Mouse (Mus musculus) embryonic facial prominence, embryonic 11.5 days (tissue): ENCODE measurements around the gene Hmgn3. TPM values are rescaled to one million over a fixed set of nuclear protein-coding genes. Genes with fewer than 3 reads are reported as not detected.

Source experiments
- ATAC-seq: fragments of 200-750 bp; cut with Nextera tagmentation; replicated peaks from 2 replicates; pipeline ENCODE4 v1.8.0; 2017; ENCODE audit warnings: low read depth; ENCODE audit not compliant: insufficient number of reproducible peaks, low FRiP score, low TSS enrichment
- DNase-seq: peaks from one replicate; pipeline ENCODE4 v3.0.0-alpha.2; 2015; ENCODE audit warnings: low spot score
- H3K27ac ChIP-seq: fragments of 300-500 bp; sonication (generic); replicated peaks from 2 replicates; pipeline ENCODE4 v1.5.1; 2014; ENCODE audit warnings: mild to moderate bottlenecking, low read depth, low read length, control low read depth
- H3K27me3 ChIP-seq: fragments of 300-500 bp; sonication (generic); 2 replicates; pipeline ENCODE4 v1.6.1; 2014; ENCODE audit warnings: mild to moderate bottlenecking, low read length, moderate library complexity, mixed read lengths; ENCODE audit not compliant: control insufficient read depth, insufficient read depth
- H3K36me3 ChIP-seq: fragments of 300-500 bp; sonication (generic); replicated peaks from 2 replicates; pipeline ENCODE4 v1.6.1; 2014; ENCODE audit warnings: low read depth, mild to moderate bottlenecking, low read length, moderate library complexity, mixed read lengths; ENCODE audit not compliant: control insufficient read depth, insufficient read depth
- H3K4me1 ChIP-seq: fragments of 300-500 bp; sonication (generic); 2 replicates; pipeline ENCODE4 v1.6.1; 2014; ENCODE audit warnings: low read length, mixed read lengths; ENCODE audit not compliant: control insufficient read depth, insufficient read depth
- H3K4me2 ChIP-seq: fragments of 300-500 bp; sonication (generic); 2 replicates; pipeline ENCODE4 v1.6.1; 2014; ENCODE audit warnings: low read depth, mild to moderate bottlenecking, control low read depth, low read length, moderate library complexity
- H3K4me3 ChIP-seq: fragments of 300-500 bp; sonication (generic); 2 replicates; pipeline ENCODE4 v1.5.1; 2014; ENCODE audit warnings: low read depth, low read length, control low read depth
- H3K9ac ChIP-seq: fragments of 300-500 bp; sonication (generic); replicated peaks from 2 replicates; pipeline ENCODE4 v1.6.1; 2014; ENCODE audit warnings: mild to moderate bottlenecking, control low read depth, low read length
- H3K9me3 ChIP-seq: fragments of 300-500 bp; sonication (generic); replicated peaks from 2 replicates; pipeline ENCODE4 v1.6.1; 2016; ENCODE audit warnings: mild to moderate bottlenecking, low read length, inconsistent platforms, mixed read lengths; ENCODE audit not compliant: control insufficient read depth
- WGBS: fragments of 180-500 bp; shearing (Covaris S2); extraction: QIAGEN DNeasy Blood & Tissue Kit; methylation state at CpG from one replicate; pipeline ENCODE4 v1.1.7; 2014; 5-methylcytosine and 5-hydroxymethylcytosine counted together
- polyA plus RNA-seq: library from polyadenylated mRNA; unstranded; fragments of >200 nt; fragmentation: Nextera tagmentation; extraction: Ambion mirVana; gene quantifications from 2 replicates; pipeline ENCODE4 v1.2.1, GENCODE M21; 2014

Gene Hmgn3
- polyA plus RNA-seq, 1 experiment from 2014 or later = 199 TPM

GRCm38 (mm10) chr9:83119211-83119610 is 27.3 kb downstream of the Hmgn3 start:
- Histone ChIP-seq H3K9ac (no peak overlapping the region), H3K4me3 (no peak overlapping the region), H3K9me3 (no peaks in the 10 kb centered on the region), H3K36me3 (no peaks in the 10 kb centered on the region; the same call in 1 of the 2 replicates), H3K27me3 (no peaks in the 10 kb centered on the region), H3K27ac (no peak overlapping the region), H3K4me2 (no peak overlapping the region), H3K4me1 (no peaks in the 10 kb centered on the region)
- no peak for ATAC-seq
- DNase-seq = no peak
- WGBS = 89% methylated on average over 2 of the region's 2 CpGs

GRCm38 (mm10) chr9:83117486-83117885 is 29.0 kb downstream of the Hmgn3 start:
- no peaks in the 10 kb centered on the region for H3K36me3 ChIP-seq
- WGBS = 88% methylated on average over 7 of the region's 7 CpGs
- H3K9me3 ChIP-seq = no peaks in the 10 kb centered on the region
- H3K4me1 ChIP-seq = no peaks in the 10 kb centered on the region
- H3K4me2 ChIP-seq = no peak overlapping the region
- no peak overlapping the region for H3K4me3 ChIP-seq
- DNase-seq (no peak), ATAC-seq (no peak)
- no peak overlapping the region for H3K27ac ChIP-seq
- H3K9ac ChIP-seq = no peak overlapping the region
- no peaks in the 10 kb centered on the region for H3K27me3 ChIP-seq

- DNase-seq (no peak), ATAC-seq (no peak)
- H3K27ac ChIP-seq = no peak overlapping the region
- H3K4me2 ChIP-seq = no peak overlapping the region
- no peaks in the 10 kb centered on the region for H3K36me3 ChIP-seq
- no peak overlapping the region for H3K9ac ChIP-seq
- no peak overlapping the region for H3K4me3 ChIP-seq
- H3K27me3 ChIP-seq = no peaks in the 10 kb centered on the region
- no peaks in the 10 kb centered on the region for H3K4me1 ChIP-seq
- no peaks in the 10 kb centered on the region for H3K9me3 ChIP-seq
- WGBS = 93% methylated on average over 15 of the region's 15 CpGs
Measured at GRCm38 (mm10) chr9:83116774-83117474, 29.6 kb downstream of the Hmgn3 start.

GRCm38 (mm10) chr9:83115676-83116075 is 30.8 kb downstream of the Hmgn3 start:
- 93% methylated on average over 2 of the region's 2 CpGs for WGBS
- H3K36me3 ChIP-seq = no peaks in the 10 kb centered on the region
- ATAC-seq (no peak), DNase-seq (no peak)
- H3K27me3 ChIP-seq = no peaks in the 10 kb centered on the region
- no peak overlapping the region for H3K4me3 ChIP-seq
- no peak overlapping the region for H3K27ac ChIP-seq
- no peaks in the 10 kb centered on the region for H3K4me1 ChIP-seq
- no peaks in the 10 kb centered on the region for H3K9me3 ChIP-seq
- no peak overlapping the region for H3K4me2 ChIP-seq
- no peak overlapping the region for H3K9ac ChIP-seq

GRCm38 (mm10) chr9:83113800-83114217 is 32.7 kb downstream of the Hmgn3 start:
- H3K9me3 ChIP-seq = no peaks in the 10 kb centered on the region
- no peak for DNase-seq
- no peaks in the 10 kb centered on the region for H3K27me3 ChIP-seq
- no peak overlapping the region for H3K27ac ChIP-seq
- no peak overlapping the region for H3K4me2 ChIP-seq
- no peak for ATAC-seq
- H3K36me3 ChIP-seq = no peaks in the 10 kb centered on the region
- no peaks in the 10 kb centered on the region for H3K4me1 ChIP-seq
- H3K9ac ChIP-seq = no peak overlapping the region
- H3K4me3 ChIP-seq = no peak overlapping the region
- WGBS = 78% methylated on average over 10 of the region's 10 CpGs

- H3K9ac ChIP-seq = no peak overlapping the region
- no peaks in the 10 kb centered on the region for H3K36me3 ChIP-seq
- no peaks in the 10 kb centered on the region for H3K4me1 ChIP-seq
- no peak overlapping the region for H3K4me2 ChIP-seq
- ATAC-seq (no peak), DNase-seq (no peak)
- H3K27ac ChIP-seq = no peak overlapping the region
- 82% methylated on average over 9 of the region's 9 CpGs for WGBS
- H3K27me3 ChIP-seq = no peaks in the 10 kb centered on the region
- H3K9me3 ChIP-seq = no peaks in the 10 kb centered on the region
- no peak overlapping the region for H3K4me3 ChIP-seq
Measured at GRCm38 (mm10) chr9:83112305-83112768, 34.1 kb downstream of the Hmgn3 start.

GRCm38 (mm10) chr9:83111789-83112188 is 34.7 kb downstream of the Hmgn3 start:
- Histone ChIP-seq H3K4me3 (no peak overlapping the region), H3K4me1 (no peaks in the 10 kb centered on the region), H3K27ac (no peak overlapping the region), H3K36me3 (no peaks in the 10 kb centered on the region), H3K9ac (no peak overlapping the region), H3K4me2 (no peak overlapping the region), H3K9me3 (no peaks in the 10 kb centered on the region), H3K27me3 (no peaks in the 10 kb centered on the region)
- no peak for ATAC-seq
- 83% methylated on average over 3 of the region's 3 CpGs for WGBS
- DNase-seq = no peak

GRCm38 (mm10) chr9:83111117-83111686 is 35.3 kb downstream of the Hmgn3 start:
- Histone ChIP-seq H3K9ac (no peak overlapping the region), H3K9me3 (no peaks in the 10 kb centered on the region), H3K27me3 (no peaks in the 10 kb centered on the region), H3K4me2 (no peak overlapping the region), H3K4me3 (no peak overlapping the region), H3K36me3 (no peaks in the 10 kb centered on the region), H3K4me1 (no peaks in the 10 kb centered on the region), H3K27ac (no peak overlapping the region)
- 88% methylated on average over 9 of the region's 9 CpGs for WGBS
- no peak for ATAC-seq
- DNase-seq = no peak
